Mouse (Mus musculus) myocyte (in vitro differentiated cells): ENCODE measurements around the gene Nprl3. TPM values are rescaled to one million over a fixed set of nuclear protein-coding genes. Genes with fewer than 3 reads are reported as not detected.

ENCODE experiments used
- H3K27me3 ChIP-seq: one replicate; pipeline ENCODE4 v1.6.1; 2011; ENCODE audit not compliant: control insufficient read depth, insufficient read depth, insufficient read length
- H3K36me3 ChIP-seq: one replicate; pipeline ENCODE4 v1.6.1; 2011; ENCODE audit not compliant: control insufficient read depth, insufficient read depth
- H3K4me2 ChIP-seq: one replicate; pipeline ENCODE4 v1.6.1; 2011; ENCODE audit warnings: low read depth, control low read depth
- H3K4me3 ChIP-seq: one replicate; pipeline ENCODE4 v1.5.1; 2011; ENCODE audit warnings: mild to moderate bottlenecking, control low read depth, moderate library complexity
- H3K79me2 ChIP-seq: one replicate; pipeline ENCODE4 v1.6.1; 2011; ENCODE audit not compliant: control insufficient read depth, insufficient read depth
- H3ac ChIP-seq: one replicate; pipeline ENCODE4 v1.6.1; 2011; ENCODE audit not compliant: control insufficient read depth, insufficient read length
- CEBPB ChIP-seq: IDR thresholded peaks from 2 replicates; pipeline ENCODE4 v1.6.1; 2011; ENCODE audit warnings: mild to moderate bottlenecking, moderate library complexity; ENCODE audit not compliant: poor library complexity, insufficient read depth, severe bottlenecking
- E2F4 ChIP-seq: IDR thresholded peaks from one replicate; pipeline ENCODE4 v1.6.1; 2011; ENCODE audit warnings: mild to moderate bottlenecking, control low read depth, moderate library complexity; ENCODE audit not compliant: insufficient read depth
- MAX ChIP-seq: IDR thresholded peaks from one replicate; pipeline ENCODE4 v1.6.1; 2011; ENCODE audit warnings: low read depth, mild to moderate bottlenecking, control low read depth
- MYOD1 ChIP-seq, 3 experiments: IDR thresholded peaks; one replicate each; pipeline ENCODE4 v1.6.1; 2011; ENCODE audit warnings: control low read depth in 2 of 3, low read depth in 2 of 3, mild to moderate bottlenecking in 2 of 3, moderate library complexity in 1 of 3; ENCODE audit not compliant: insufficient read length in 2 of 3, control insufficient read depth in 1 of 3
- MYOG ChIP-seq, 3 experiments: IDR thresholded peaks; one replicate each; pipeline ENCODE4 v1.6.1; 2011; ENCODE audit warnings: control low read depth in 2 of 3, low read depth in 2 of 3, mild to moderate bottlenecking in 2 of 3; ENCODE audit not compliant: insufficient read length in 2 of 3, control insufficient read depth in 1 of 3, insufficient read depth in 1 of 3
- POLR2A ChIP-seq: IDR thresholded peaks from one replicate; pipeline ENCODE4 v1.6.1; 2011; ENCODE audit warnings: low read depth, mild to moderate bottlenecking, control low read depth, moderate library complexity; ENCODE audit not compliant: insufficient read length
- POLR2AphosphoS2 ChIP-seq: IDR thresholded peaks from one replicate; pipeline ENCODE4 v1.6.1; 2011; ENCODE audit warnings: low read depth, control low read depth; ENCODE audit not compliant: insufficient read length
- REST ChIP-seq: IDR thresholded peaks from one replicate; pipeline ENCODE4 v1.6.1; 2011; ENCODE audit warnings: mild to moderate bottlenecking, control low read depth, moderate library complexity; ENCODE audit not compliant: insufficient read depth, insufficient read length
- SRF ChIP-seq: IDR thresholded peaks from one replicate; pipeline ENCODE4 v1.6.1; 2011; ENCODE audit warnings: low read depth; ENCODE audit not compliant: control insufficient read depth, insufficient read length
- TCF12 ChIP-seq: IDR thresholded peaks from one replicate; pipeline ENCODE4 v1.6.1; 2011; ENCODE audit warnings: mild to moderate bottlenecking, control low read depth; ENCODE audit not compliant: poor library complexity, insufficient read depth, severe bottlenecking
- TCF3 ChIP-seq: IDR thresholded peaks from one replicate; pipeline ENCODE4 v1.6.1; 2011; ENCODE audit warnings: low read depth, control low read depth; ENCODE audit not compliant: insufficient read length
- USF1 ChIP-seq: IDR thresholded peaks from one replicate; pipeline ENCODE4 v1.6.1; 2011; ENCODE audit warnings: low read depth, mild to moderate bottlenecking, control low read depth, moderate library complexity
- polyA plus RNA-seq: library from polyadenylated mRNA; unstranded; fragments of >200 nt; fragmentation: generic; extraction: Trizol; gene quantifications from one replicate; pipeline ENCODE4 v1.2.1, GENCODE M21; 2012; ENCODE audit warnings: missing spikeins

The Nprl3 gene
- polyA plus RNA-seq, 1 experiment, result 57.4 TPM

GRCm38 (mm10) chr11:32195867-32196540 is 71.5 kb downstream of the Nprl3 start:
- H3K4me3 ChIP-seq, result no peak overlapping the region
- H3K27me3 ChIP-seq, result peaks cover 36% of the 10 kb centered on the region
- H3K79me2 ChIP-seq, result no peaks in the 10 kb centered on the region
- H3K36me3 ChIP-seq, result no peaks in the 10 kb centered on the region
- TF ChIP-seq MYOD1 (IDR thresholded peaks at IDR 0.05; ENCODE audit: control insufficient read depth in 1 of 3, insufficient read length in 2 of 3, low read depth in 2 of 3), result no peak
- no peak for TF ChIP-seq SRF
- no peak for TF ChIP-seq TCF12
- no peak for TF ChIP-seq USF1
- no peak for TF ChIP-seq MYOG (IDR thresholded peaks at IDR 0.05; ENCODE audit: control insufficient read depth in 1 of 3, insufficient read depth in 1 of 3, insufficient read length in 2 of 3, low read depth in 2 of 3)
- TF ChIP-seq POLR2A, result no peak
- TF ChIP-seq CEBPB, result no peak
- no peak for TF ChIP-seq TCF3
- no peak for TF ChIP-seq REST
- no peak for TF ChIP-seq POLR2AphosphoS2
- no peak for TF ChIP-seq E2F4
- no peak for TF ChIP-seq MAX
- H3ac ChIP-seq, result no peak overlapping the region
- no peak overlapping the region for H3K4me2 ChIP-seq

GRCm38 (mm10) chr11:32194626-32195025 is 72.9 kb downstream of the Nprl3 start:
- Histone ChIP-seq H3K4me3 (no peak overlapping the region), H3K79me2 (no peaks in the 10 kb centered on the region), H3K4me2 (no peak overlapping the region), H3ac (no peak overlapping the region), H3K27me3 (peaks cover 38% of the 10 kb centered on the region), H3K36me3 (no peaks in the 10 kb centered on the region)
- TF ChIP-seq MYOD1 (IDR thresholded peaks at IDR 0.05; ENCODE audit: control insufficient read depth in 1 of 3, insufficient read length in 2 of 3, low read depth in 2 of 3) (no peak), SRF (no peak), E2F4 (no peak), CEBPB (no peak), POLR2AphosphoS2 (no peak)

- no peak overlapping the region for H3ac ChIP-seq
- H3K4me2 ChIP-seq, result no peak overlapping the region
- H3K36me3 ChIP-seq, result no peaks in the 10 kb centered on the region
- H3K4me3 ChIP-seq, result no peak overlapping the region
- TF ChIP-seq TCF3 (no peak), CEBPB (no peak), POLR2AphosphoS2 (no peak), REST (no peak), POLR2A (no peak), USF1 (no peak), E2F4 (no peak), MYOG (IDR thresholded peaks at IDR 0.05; ENCODE audit: control insufficient read depth in 1 of 3, insufficient read depth in 1 of 3, insufficient read length in 2 of 3, low read depth in 2 of 3) (no peak), MYOD1 (IDR thresholded peaks at IDR 0.05; ENCODE audit: control insufficient read depth in 1 of 3, insufficient read length in 2 of 3, low read depth in 2 of 3) (no peak), SRF (no peak), TCF12 (no peak), MAX (no peak)
- H3K27me3 ChIP-seq, result peaks cover 39% of the 10 kb centered on the region
- no peaks in the 10 kb centered on the region for H3K79me2 ChIP-seq
Measured at GRCm38 (mm10) chr11:32194086-32194485, 73.4 kb downstream of the Nprl3 start.

- no peaks in the 10 kb centered on the region for H3K79me2 ChIP-seq
- no peaks in the 10 kb centered on the region for H3K36me3 ChIP-seq
- TF ChIP-seq E2F4 (no peak), MYOD1 (IDR thresholded peaks at IDR 0.05; ENCODE audit: control insufficient read depth in 1 of 3, insufficient read length in 2 of 3, low read depth in 2 of 3) (no peak), USF1 (no peak), POLR2A (no peak), POLR2AphosphoS2 (no peak), MAX (no peak), TCF3 (no peak), SRF (no peak), MYOG (IDR thresholded peaks at IDR 0.05; ENCODE audit: control insufficient read depth in 1 of 3, insufficient read depth in 1 of 3, insufficient read length in 2 of 3, low read depth in 2 of 3) (no peak), TCF12 (no peak), REST (no peak), CEBPB (no peak)
- H3K4me3 ChIP-seq, result no peak overlapping the region
- peaks cover 44% of the 10 kb centered on the region for H3K27me3 ChIP-seq
- no peak overlapping the region for H3K4me2 ChIP-seq
- H3ac ChIP-seq, result no peak overlapping the region
Measured at GRCm38 (mm10) chr11:32193156-32193555, 74.4 kb downstream of the Nprl3 start.

DNA sequence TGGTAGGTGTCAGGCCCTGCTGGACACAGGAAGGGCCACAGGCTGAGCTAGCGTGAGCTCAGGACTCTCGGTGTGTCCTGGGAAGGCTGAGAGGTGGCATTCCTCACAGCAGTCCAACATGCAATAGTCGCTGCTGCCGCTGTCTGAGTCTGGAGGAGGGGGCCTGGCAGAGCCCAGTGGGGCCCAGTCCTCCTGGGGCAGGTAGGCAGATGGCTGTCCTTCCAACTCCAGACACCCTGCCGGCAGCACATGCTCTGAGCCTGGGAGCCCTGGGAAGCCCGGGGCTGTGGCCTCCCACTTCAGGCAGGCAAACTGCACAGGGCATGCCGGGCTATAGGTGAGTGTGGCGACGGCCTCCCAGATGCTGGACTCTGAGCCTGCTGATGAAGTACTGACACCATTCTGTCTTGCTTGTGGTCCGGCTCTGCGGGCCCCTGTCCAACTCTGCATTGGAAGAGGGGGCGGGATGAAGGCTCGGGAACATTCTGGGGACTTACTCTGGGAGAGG is 76.8 kb downstream of the Nprl3 start:
- Histone ChIP-seq H3K79me2 (no peaks in the 10 kb centered on the region), H3K4me3 (no peak overlapping the region), H3K36me3 (no peaks in the 10 kb centered on the region), H3ac (no peak overlapping the region), H3K4me2 (no peak overlapping the region), H3K27me3 (peaks cover 44% of the 10 kb centered on the region)
- TF ChIP-seq TCF12, result no peak
- TF ChIP-seq E2F4, result no peak
- TF ChIP-seq MYOG (IDR thresholded peaks at IDR 0.05; ENCODE audit: control insufficient read depth in 1 of 3, insufficient read depth in 1 of 3, insufficient read length in 2 of 3, low read depth in 2 of 3), result no peak
- no peak for TF ChIP-seq MAX
- no peak for TF ChIP-seq TCF3
- no peak for TF ChIP-seq MYOD1 (IDR thresholded peaks at IDR 0.05; ENCODE audit: control insufficient read depth in 1 of 3, insufficient read length in 2 of 3, low read depth in 2 of 3)
- no peak for TF ChIP-seq SRF
- TF ChIP-seq CEBPB, result no peak
- no peak for TF ChIP-seq POLR2AphosphoS2
- TF ChIP-seq POLR2A, result no peak
